Mouse (Mus musculus) erythroblast, embryonic 14.5 days (primary cell): ENCODE measurements at regions not wholly inside any gene's neighbourhood (a gene's known extent, or its start where the extent isn't known, plus 50 kb on each side); places are given as distances from the start of the nearest gene placed in this dataset.

Experiments
- GATA1 ChIP-seq: IDR thresholded peaks from 2 replicates; pipeline ENCODE4 v1.6.1; 2012; ENCODE audit warnings: low read length, inconsistent platforms, mixed read lengths
- TAL1 ChIP-seq: IDR thresholded peaks from 3 replicates; pipeline ENCODE4 v1.6.1; 2012; ENCODE audit warnings: low read length, inconsistent platforms, mixed read lengths

DNA sequence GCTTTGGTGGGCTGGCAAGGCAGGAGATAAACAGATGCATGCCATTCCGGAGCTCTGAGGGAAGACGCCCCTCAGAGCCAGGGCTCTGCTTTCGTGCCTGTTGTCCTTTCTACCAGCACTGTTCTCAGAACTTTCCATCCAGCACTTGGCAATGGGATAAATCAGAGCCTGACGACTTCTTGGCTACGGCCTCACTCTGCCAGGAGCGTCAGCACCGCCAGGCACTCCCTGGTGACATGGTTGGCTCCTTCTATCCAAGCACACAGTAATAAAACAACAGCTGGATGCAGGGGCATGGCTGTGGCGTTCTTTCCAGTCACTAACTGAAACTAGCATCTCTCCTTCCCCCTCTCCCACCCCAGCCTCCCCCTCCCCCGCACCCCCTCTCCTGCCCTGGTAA lies 215.4 kb downstream of the Ly86 start:
- TF ChIP-seq TAL1 (no peak), GATA1 (no peak)
